Mouse (Mus musculus) megakaryocyte, embryonic 14.5 days (primary cell): Measurements from ENCODE around the gene B230217C12Rik. TPM values are rescaled to one million over a fixed set of nuclear protein-coding genes. Genes with fewer than 3 reads are reported as not detected.
A peak's percentile ranks its signal among the peaks of the same experiment; 100 is the strongest.

Source experiments
- H3K27me3 ChIP-seq: replicated peaks from 2 replicates; pipeline ENCODE3; 2012; ENCODE audit warnings: inconsistent platforms
- H3K36me3 ChIP-seq: replicated peaks from 2 replicates; pipeline ENCODE3; 2012; ENCODE audit warnings: low read length, inconsistent platforms, mixed read lengths
- H3K4me1 ChIP-seq: 2 replicates; pipeline ENCODE4 v1.6.1; 2012; ENCODE audit warnings: inconsistent platforms
- H3K4me3 ChIP-seq: replicated peaks from 2 replicates; pipeline ENCODE3; 2012; ENCODE audit warnings: moderate library complexity, mild to moderate bottlenecking, inconsistent platforms
- H3K9me3 ChIP-seq: 2 replicates; pipeline ENCODE4 v1.6.1; 2012; ENCODE audit warnings: inconsistent platforms
- FLI1 ChIP-seq: IDR thresholded peaks from 2 replicates; pipeline ENCODE4 v1.6.1; 2012; ENCODE audit warnings: low read length, inconsistent platforms, mixed read lengths
- GATA1 ChIP-seq: IDR thresholded peaks from 3 replicates; pipeline ENCODE4 v1.6.1; 2012; ENCODE audit warnings: mixed read lengths, low read length, inconsistent platforms, borderline replicate concordance
- polyA plus RNA-seq: library from polyadenylated mRNA; stranded (reverse); fragments of >175 nt; gene quantifications from 2 replicates; pipeline ENCODE4 v1.2.3, GENCODE M21; 2012; ENCODE audit warnings: low replicate concordance; ENCODE audit not compliant: insufficient read depth

Gene B230217C12Rik
- 1.7 TPM in 1 of 2 replicates, not detected in the other for polyA plus RNA-seq

DNA sequence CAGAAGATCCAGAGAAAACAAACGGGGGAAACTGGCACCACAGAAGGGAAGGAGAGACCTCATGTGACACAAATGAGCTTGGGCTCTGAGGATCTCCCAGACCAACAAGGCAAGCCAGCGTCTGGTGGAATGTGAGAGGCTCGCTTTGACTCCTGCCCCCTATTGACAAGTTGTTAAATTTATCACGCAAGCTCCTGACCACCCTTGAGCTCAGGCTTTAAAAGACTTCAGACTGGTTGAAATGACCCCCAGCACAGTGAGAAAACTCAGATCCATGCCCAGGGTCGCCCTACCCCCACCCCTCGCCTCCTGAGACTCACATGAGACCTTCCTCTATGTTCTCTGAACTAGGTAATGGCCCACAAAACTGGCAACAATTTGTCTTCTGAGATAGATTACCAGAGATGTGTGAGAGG, at the start of gene B230217C12Rik:
Gene B230217C12Rik, plus strand, starts transcription at position 242 of the 416 bp plus-strand sequence.
- peak within 1 kb of the TSS; percentile 91 for H3K4me3 ChIP-seq
- peaks cover 61% of the 10 kb centered on the region for H3K4me1 ChIP-seq

DNA sequence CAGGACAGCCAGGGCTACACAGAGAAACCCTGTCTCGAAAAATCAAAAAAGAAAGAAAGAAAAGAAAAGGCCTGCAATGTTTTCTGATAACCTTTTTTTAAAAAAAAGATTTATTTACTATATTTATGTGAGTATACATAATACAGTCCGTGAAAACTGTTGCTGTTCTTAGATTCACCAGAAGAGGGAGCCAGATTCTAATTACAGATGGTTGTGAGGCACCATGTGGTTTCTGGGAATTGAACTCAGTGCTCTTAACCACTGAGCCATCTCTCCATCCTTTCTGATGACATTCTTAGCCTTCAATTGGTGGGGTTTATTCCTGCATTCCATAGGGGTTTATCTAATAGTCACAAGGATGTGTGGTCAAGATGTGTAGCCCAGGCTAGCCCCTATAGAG, 47.4 kb upstream of the B230217C12Rik start:
- no peak for TF ChIP-seq GATA1
- TF ChIP-seq FLI1: no peak
- no peak overlapping the region for H3K4me3 ChIP-seq
- no peaks in the 10 kb centered on the region for H3K27me3 ChIP-seq
- no peaks in the 10 kb centered on the region for H3K36me3 ChIP-seq
- peaks cover 34% of the 10 kb centered on the region for H3K4me1 ChIP-seq
- H3K9me3 ChIP-seq: no peaks in the 10 kb centered on the region

More for the DNA sequence above, at the start of gene B230217C12Rik:
- TF ChIP-seq GATA1 (no peak), FLI1 (no peak)
- Histone ChIP-seq H3K36me3 (peaks cover 39% of the 10 kb centered on the region), H3K9me3 (no peaks in the 10 kb centered on the region), H3K27me3 (no peaks in the 10 kb centered on the region)

DNA sequence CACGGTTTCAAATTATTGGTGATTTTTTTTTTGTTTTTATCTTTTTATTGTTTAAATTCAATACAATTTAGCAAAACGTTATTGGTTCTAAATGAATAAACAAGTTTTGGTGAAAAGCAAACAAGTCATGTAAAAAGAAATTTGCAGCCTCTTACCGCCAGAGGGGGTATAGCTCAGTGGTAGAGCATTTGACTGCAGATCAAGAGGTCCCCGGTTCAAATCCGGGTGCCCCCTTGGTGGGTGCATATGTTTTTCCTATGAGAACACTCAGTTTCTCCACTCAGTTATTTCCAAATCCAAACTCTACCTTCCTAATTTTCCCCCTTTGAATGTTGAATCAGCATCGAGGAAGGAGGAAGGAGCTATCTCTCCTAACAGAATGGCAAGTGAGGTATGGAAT, 43.7 kb upstream of the B230217C12Rik start:
- no peaks in the 10 kb centered on the region for H3K9me3 ChIP-seq

DNA sequence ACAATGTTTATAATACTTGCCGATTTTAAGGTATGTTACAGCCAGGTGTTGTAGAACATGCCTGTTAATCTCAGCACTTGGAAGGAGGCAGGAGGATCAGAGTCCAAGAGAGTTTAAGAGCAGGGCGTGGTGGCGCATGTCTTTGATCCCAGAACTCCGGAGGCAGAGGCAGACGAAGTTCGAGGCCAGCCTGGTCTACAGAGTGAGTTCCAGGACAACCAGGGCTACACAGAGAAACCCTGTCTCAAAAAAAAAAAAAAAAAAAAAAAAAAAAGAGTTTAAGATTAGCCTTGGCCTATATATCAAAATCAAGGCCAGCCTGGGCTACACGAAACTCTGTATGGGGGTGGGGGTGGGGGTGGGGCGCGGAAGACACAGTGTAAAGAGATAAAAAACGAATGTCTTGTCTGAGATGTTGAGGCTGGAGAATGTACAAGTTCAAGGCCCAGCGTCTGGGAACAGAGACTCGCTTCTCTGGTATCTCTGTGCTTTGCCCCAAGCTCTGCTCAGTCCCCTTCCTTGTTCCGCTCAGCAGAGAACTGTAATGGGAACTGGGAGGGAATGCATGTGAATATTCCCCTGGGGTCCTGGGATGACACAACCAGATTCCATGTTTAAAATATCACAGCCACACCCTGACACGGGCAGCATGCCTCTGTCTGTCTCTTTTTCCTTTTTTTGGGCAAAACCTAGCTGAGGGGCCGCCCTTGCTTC, 43.1 kb upstream of the B230217C12Rik start:
- H3K27me3 ChIP-seq: no peaks in the 10 kb centered on the region
- no peaks in the 10 kb centered on the region for H3K9me3 ChIP-seq
- peaks cover 14% of the 10 kb centered on the region for H3K36me3 ChIP-seq
- H3K4me3 ChIP-seq: no peak overlapping the region
- peaks cover 58% of the 10 kb centered on the region for H3K4me1 ChIP-seq
- TF ChIP-seq GATA1 (no peak), FLI1 (no peak)

More for the DNA sequence above, 43.7 kb upstream of the B230217C12Rik start:
- no peak for TF ChIP-seq FLI1
- no peak for TF ChIP-seq GATA1
- Histone ChIP-seq H3K36me3 (peaks cover 8% of the 10 kb centered on the region), H3K27me3 (no peaks in the 10 kb centered on the region), H3K4me1 (peaks cover 54% of the 10 kb centered on the region), H3K4me3 (no peak overlapping the region)

DNA sequence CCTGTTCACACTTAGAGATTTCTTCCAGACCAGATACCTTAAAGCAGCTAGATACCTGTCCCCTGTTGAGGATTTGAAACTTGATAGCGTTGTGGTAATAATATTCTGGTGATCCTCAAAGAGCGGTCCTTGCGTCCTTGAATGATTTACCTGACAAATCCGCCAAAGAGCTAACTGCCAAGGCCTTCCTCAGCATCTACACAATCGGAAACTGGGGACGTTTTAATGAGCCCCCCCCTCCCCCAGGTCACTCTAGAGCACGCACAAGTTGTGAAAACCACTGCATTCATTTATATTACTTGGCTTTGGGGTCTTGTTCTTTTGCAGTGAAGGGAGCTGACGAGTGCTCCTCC, 42.5 kb upstream of the B230217C12Rik start:
- Histone ChIP-seq H3K36me3 (peaks cover 19% of the 10 kb centered on the region), H3K4me3 (no peak overlapping the region), H3K9me3 (no peaks in the 10 kb centered on the region), H3K4me1 (peaks cover 58% of the 10 kb centered on the region), H3K27me3 (no peaks in the 10 kb centered on the region)
- TF ChIP-seq GATA1: no peak
- no peak for TF ChIP-seq FLI1

DNA sequence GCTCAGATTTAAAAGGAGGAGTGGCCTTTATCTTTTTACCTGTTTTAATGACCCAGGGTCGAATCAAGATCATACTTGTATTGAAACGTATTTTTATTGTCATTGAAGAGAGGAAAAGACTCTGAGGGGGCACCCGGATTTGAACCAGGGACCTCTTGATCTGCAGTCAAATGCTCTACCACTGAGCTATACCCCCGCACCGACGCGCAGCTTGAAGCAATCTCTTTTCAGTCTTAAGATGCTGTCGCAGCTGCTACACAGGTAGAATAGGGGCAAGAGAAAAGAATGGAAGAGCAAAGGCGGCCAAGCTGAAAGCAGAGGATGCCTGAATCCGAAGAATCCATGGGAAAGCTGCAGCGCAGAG, 41.8 kb upstream of the B230217C12Rik start, which contains the start of gene Lasp1:
Gene Lasp1, plus strand, starts transcription at position 219 of the 364 bp plus-strand sequence.
- peak within 1 kb of the TSS; percentile 98 for H3K4me3 ChIP-seq
- H3K36me3 ChIP-seq: peaks cover 25% of the 10 kb centered on the region
- H3K27me3 ChIP-seq: no peaks in the 10 kb centered on the region
- H3K9me3 ChIP-seq: no peaks in the 10 kb centered on the region
- TF ChIP-seq GATA1: no peak
- TF ChIP-seq FLI1: no peak
- H3K4me1 ChIP-seq: peaks cover 62% of the 10 kb centered on the region

DNA sequence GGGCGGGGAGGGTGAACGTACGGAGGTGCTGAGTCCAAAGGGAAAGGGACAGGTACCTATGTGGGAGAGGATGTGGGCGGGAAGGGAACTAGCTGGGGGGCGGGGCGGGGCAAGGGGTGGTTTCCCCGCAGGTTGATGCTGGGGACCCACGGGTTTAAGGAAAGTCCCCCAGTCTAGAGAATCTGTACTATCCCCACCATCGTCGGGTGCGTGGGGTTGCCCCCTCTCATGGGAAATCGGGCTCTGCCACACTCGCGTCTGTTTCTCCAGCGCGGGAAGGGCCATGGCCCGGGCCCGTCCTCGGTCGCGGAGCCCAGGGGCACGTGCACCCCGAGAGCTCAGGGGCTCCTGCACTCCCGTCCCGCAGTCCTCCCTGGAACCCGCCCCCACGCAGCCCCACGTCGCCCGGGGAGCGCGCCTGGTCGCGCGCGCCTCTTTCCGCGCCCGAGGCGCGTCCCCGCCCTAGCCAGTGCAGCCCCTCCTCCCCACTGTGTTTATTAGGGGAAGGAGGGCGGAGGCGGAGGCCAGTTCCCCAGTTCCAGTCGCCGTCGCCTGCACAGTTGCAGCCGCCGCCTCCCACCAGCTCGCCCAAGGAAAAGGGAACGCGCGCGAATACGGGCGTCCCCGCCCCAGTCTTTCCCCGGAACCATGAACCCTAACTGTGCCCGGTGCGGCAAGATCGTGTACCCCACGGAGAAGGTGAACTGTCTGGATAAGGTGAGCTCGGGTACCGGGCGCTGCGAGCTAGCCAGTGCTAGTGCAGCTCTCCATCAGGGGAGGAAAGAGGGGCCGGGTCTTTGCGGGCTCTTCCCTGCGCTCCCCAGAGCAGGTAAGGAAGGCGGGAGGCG, 41.2 kb upstream of the B230217C12Rik start:
- Histone ChIP-seq H3K4me1 (peaks cover 63% of the 10 kb centered on the region), H3K27me3 (no peaks in the 10 kb centered on the region), H3K4me3 (peak overlapping the region; percentile 98), H3K9me3 (no peaks in the 10 kb centered on the region), H3K36me3 (peaks cover 31% of the 10 kb centered on the region)
- TF ChIP-seq FLI1 (no peak), GATA1 (no peak)

DNA sequence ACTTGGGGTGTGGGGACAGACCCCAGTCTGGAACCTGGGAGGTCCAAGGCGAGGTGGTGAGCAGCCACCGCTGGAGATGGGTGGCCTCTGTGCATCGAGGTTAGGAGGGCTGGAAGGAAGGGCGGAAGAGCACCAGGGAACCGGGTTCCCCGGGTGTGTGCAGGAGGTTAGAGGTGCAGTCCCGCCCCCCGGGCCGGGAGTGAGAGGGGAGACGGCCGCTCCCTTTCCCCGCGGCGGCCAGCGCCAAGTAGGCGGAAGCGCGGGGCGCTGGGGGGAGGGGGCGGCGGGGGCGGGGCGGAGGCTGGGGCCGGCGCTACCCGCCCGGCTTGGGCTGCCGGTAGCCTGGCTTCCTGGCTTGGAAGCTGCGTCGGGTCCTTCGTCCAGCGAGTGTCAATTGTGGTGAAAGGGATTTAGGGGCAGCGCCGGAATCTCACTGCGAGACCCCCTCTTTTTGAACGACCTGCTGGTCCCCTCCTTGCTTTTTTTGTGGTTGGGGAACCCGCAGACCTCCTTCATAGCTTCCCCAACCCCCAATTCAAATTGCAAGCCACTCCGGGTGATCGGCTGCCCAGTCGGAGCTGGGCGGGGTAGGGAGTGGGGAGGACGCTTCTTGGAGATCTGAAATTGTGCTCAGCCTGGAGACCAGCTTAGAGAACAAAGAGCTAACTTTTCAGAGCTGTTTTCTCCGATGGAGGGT, 40.4 kb upstream of the B230217C12Rik start:
- Histone ChIP-seq H3K27me3 (no peaks in the 10 kb centered on the region), H3K4me3 (peak overlapping the region; percentile 98), H3K9me3 (no peaks in the 10 kb centered on the region), H3K36me3 (peaks cover 38% of the 10 kb centered on the region), H3K4me1 (peaks cover 64% of the 10 kb centered on the region)
- TF ChIP-seq GATA1 (no peak), FLI1 (no peak)

DNA sequence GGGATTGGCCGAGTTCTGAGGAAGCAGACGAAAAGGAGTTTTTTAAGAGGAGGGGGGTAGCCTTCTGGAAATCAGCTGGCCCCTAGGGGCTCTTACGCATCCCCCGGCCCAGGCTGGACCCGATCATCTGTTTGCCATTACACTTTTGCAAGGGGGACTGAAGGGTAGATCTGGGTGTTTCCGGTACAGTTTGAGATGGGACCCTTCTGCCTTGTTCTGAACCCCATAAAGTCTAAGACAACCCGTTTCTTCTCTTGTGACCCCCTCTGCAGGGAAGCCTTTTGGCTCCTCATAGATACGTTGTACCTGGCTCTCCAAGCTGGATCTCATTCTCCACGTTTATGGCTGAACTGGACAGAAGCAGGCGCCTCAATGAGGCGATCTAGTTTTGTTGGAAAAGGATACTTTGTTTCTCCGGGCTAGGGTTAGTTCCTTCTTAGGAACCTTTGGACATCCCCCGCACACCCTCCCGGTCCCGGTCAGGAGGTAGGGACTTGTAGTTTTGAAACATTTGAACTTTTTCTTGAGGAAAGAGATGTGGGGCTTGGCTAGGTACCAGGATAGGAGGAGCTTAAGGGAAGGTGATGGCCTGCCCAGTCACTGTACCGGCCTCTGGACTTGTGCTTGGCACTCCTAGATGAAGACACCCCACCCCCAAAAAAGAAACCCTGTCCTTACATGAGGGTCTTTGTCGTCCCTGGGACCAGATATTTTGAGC, 39.7 kb upstream of the B230217C12Rik start:
- peaks cover 70% of the 10 kb centered on the region for H3K4me1 ChIP-seq
- H3K9me3 ChIP-seq: no peaks in the 10 kb centered on the region
- peaks cover 43% of the 10 kb centered on the region for H3K36me3 ChIP-seq
- H3K4me3 ChIP-seq: peak overlapping the region; percentile 98
- TF ChIP-seq GATA1 (no peak), FLI1 (no peak)
- H3K27me3 ChIP-seq: no peaks in the 10 kb centered on the region
